Mouse (Mus musculus) C2C12 (cell line): Measurements from ENCODE around the gene Syt15.

Experiments
- CTCF ChIP-seq: IDR thresholded peaks from one replicate; pipeline ENCODE4 v1.5.1; 2011; ENCODE audit not compliant: control insufficient read depth, insufficient read depth, insufficient read length
- USF1 ChIP-seq: IDR thresholded peaks from one replicate; pipeline ENCODE4 v1.6.1; 2011; ENCODE audit warnings: low read depth, mild to moderate bottlenecking, control low read depth, moderate library complexity

DNA sequence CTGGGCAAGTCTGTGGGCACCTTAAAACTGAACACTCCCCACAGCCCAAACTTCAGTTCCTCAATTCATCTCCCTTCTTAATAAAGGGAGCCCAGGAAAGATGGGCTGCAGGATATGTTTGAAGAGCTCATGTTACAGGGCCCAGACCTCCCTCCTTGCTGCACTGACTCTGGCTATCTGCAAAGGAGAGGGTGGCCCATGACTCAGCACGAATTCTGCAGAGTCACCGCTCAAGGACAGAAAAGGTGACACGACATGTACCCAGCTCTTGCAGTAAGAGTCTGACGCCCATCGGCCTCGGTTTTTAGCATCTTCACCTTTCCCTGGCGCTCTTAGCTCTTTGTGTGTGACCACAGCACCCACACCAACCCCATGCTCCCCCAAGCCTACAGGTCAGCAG, 29.0 kb upstream of the Syt15 start:
- TF ChIP-seq CTCF (no peak), USF1 (no peak)
